Mouse (Mus musculus) limb, embryonic 13.5 days (tissue): Measurements from ENCODE around the gene Unc5c. TPM values are rescaled to one million over a fixed set of nuclear protein-coding genes. Genes with fewer than 3 reads are reported as not detected.

Source experiments
- ATAC-seq: fragments of 200-750 bp; cut with Nextera tagmentation; 2 replicates; pipeline ENCODE4 v1.8.0; 2017; ENCODE audit warnings: low read depth, moderate number of reproducible peaks, moderate TSS enrichment; ENCODE audit not compliant: low FRiP score
- H3K27ac ChIP-seq: fragments of 300-500 bp; sonication (generic); 2 replicates; pipeline ENCODE4 v1.5.1; 2015; ENCODE audit warnings: inconsistent platforms, mild to moderate bottlenecking, moderate library complexity
- H3K27me3 ChIP-seq: fragments of 300-500 bp; sonication (generic); 2 replicates; pipeline ENCODE4 v1.6.1; 2015; ENCODE audit warnings: mild to moderate bottlenecking, inconsistent platforms
- H3K36me3 ChIP-seq: fragments of 300-500 bp; sonication (generic); 2 replicates; pipeline ENCODE4 v1.6.1; 2015; ENCODE audit warnings: inconsistent platforms, mild to moderate bottlenecking, moderate library complexity
- H3K4me1 ChIP-seq: fragments of 300-500 bp; sonication (generic); 2 replicates; pipeline ENCODE4 v1.6.1; 2015; ENCODE audit warnings: inconsistent platforms
- H3K4me2 ChIP-seq: fragments of 300-500 bp; sonication (generic); replicated peaks from 2 replicates; pipeline ENCODE4 v1.6.1; 2015; ENCODE audit warnings: inconsistent platforms, mild to moderate bottlenecking, moderate library complexity
- H3K4me3 ChIP-seq: fragments of 300-500 bp; sonication (generic); 2 replicates; pipeline ENCODE4 v1.5.1; 2015; ENCODE audit warnings: moderate library complexity, mild to moderate bottlenecking, inconsistent platforms
- H3K9ac ChIP-seq: fragments of 300-500 bp; sonication (generic); 2 replicates; pipeline ENCODE4 v1.6.1; 2015; ENCODE audit warnings: mild to moderate bottlenecking, inconsistent platforms
- H3K9me3 ChIP-seq: fragments of 300-500 bp; sonication (generic); 2 replicates; pipeline ENCODE4 v1.6.1; 2016; ENCODE audit warnings: inconsistent platforms
- WGBS: fragments of 180-500 bp; shearing (Covaris S2); methylation state at CpG from one replicate; pipeline ENCODE4 v1.1.7; 2015; 5-methylcytosine and 5-hydroxymethylcytosine counted together
- polyA plus RNA-seq: library from polyadenylated mRNA; unstranded; fragments of >200 nt; fragmentation: Nextera tagmentation; extraction: Ambion mirVana; gene quantifications from 2 replicates; pipeline ENCODE4 v1.2.1, GENCODE M21; 2015

Gene Unc5c
- 31.5 and 31.6 TPM in 2 replicates for polyA plus RNA-seq

DNA sequence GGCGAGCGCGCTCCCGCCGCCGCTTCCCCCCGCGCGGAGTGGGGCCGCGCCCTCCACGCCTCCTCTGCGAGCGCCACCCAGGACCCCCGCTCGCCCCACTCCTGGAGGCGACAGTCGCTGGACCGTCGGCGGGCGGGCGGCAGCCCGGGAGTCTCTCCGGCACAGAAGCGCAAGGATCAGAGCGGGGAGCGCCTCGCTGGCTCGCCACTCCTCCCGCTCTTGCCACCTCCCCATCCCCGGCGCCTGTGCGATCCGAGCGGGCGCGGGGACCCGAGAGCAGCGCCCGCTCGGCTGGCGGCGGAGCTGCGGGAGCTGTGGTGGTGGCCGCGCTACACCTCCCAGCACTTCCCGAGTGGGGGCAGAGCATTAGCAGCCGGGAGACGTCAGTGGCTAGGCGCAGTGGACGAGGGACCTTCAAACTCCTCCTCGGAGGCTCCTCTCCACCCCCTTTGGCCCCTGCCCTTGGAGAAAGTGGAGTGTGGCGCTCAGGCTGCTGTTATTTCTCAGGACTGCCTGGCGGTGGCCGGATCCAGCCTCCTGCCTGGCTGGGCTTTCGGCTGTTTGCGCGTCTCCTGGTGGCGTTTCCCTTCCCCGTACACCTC, at the start of gene Unc5c:
Gene Unc5c, plus strand, starts transcription at position 113 of the 602 bp plus-strand sequence.
- peak within 1 kb of the TSS; percentile 92 for H3K27ac ChIP-seq
- peaks cover 40% of the 10 kb centered on the region for H3K4me1 ChIP-seq
- H3K9ac ChIP-seq = peak within 1 kb of the TSS; percentile 86
- WGBS = under 1% methylated on average over 48 of the region's 61 CpGs
- peak; percentile 87 for ATAC-seq
- H3K9me3 ChIP-seq = no peaks in the 10 kb centered on the region
- H3K4me2 ChIP-seq = peak within 1 kb of the TSS; percentile 74
- H3K27me3 ChIP-seq = peaks cover 17% of the 10 kb centered on the region
- H3K4me3 ChIP-seq = peak within 1 kb of the TSS; percentile 74
- H3K36me3 ChIP-seq = no peaks in the 10 kb centered on the region

- H3K9me3 ChIP-seq = no peaks in the 10 kb centered on the region
- H3K27ac ChIP-seq = no peak overlapping the region
- H3K36me3 ChIP-seq = no peaks in the 10 kb centered on the region
- no peak overlapping the region for H3K9ac ChIP-seq
- ATAC-seq = no peak
- H3K4me3 ChIP-seq = no peak overlapping the region
- no peaks in the 10 kb centered on the region for H3K4me1 ChIP-seq
- WGBS = 82% methylated on average over 2 of the region's 2 CpGs
- no peak overlapping the region for H3K4me2 ChIP-seq
- peaks cover 5% of the 10 kb centered on the region for H3K27me3 ChIP-seq
These were observed 7.5 kb upstream of the Unc5c start for GRCm38 (mm10) chr3:141457475-141457874.

DNA sequence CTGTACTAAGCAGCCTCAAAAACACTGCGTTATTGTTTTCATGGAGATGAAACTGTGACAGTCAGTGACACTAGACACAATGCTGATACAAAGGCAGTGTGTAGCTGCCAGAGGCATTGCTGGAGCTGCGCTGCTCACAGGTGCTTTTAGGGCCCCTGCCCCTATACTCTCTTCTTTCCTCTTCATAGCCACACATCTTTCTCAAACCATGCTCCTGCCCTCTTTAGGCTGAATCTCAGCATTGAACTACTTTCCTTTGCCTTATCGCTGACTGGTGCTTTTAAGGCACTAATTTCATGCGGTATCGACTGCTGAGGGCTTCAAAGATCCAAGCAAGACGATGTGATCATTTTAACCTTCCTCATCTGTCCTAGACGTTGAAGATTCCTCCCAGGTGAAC, 2.5 kb upstream of the Unc5c start:
- Histone ChIP-seq H3K9me3 (no peaks in the 10 kb centered on the region), H3K4me1 (peaks cover 17% of the 10 kb centered on the region), H3K36me3 (no peaks in the 10 kb centered on the region), H3K9ac (no peak overlapping the region), H3K4me2 (no peak overlapping the region), H3K27ac (no peak overlapping the region), H3K4me3 (no peak overlapping the region), H3K27me3 (peaks cover 17% of the 10 kb centered on the region)
- no peak for ATAC-seq
- 57% methylated on average over 7 of the region's 7 CpGs for WGBS

DNA sequence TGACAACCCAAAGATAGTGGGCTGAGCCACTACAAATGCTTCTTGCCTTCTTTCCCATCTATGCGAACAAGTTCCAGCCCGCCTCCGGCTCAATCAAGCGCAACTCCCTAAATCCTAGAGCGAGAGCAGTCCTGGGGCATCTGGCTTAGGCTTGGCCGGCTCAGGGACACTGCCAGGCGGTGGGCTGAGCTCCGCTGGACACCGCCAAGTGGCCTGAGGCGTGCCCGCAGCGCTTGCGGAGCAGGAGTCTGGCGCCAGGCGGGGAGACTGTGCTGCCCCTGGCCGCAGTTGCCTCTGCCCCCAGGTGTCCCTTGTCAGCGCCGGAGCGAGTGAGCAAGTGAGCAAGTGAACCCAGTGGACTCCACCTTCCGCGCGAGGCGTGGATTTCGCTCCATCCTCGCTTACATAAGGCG, 319 bp upstream of the Unc5c start:
- Histone ChIP-seq H3K36me3 (no peaks in the 10 kb centered on the region), H3K9ac (peak overlapping the region; percentile 86), H3K9me3 (no peaks in the 10 kb centered on the region), H3K4me3 (peak overlapping the region; percentile 74), H3K27ac (peak overlapping the region; percentile 92), H3K4me1 (peaks cover 37% of the 10 kb centered on the region), H3K4me2 (peak overlapping the region; percentile 74), H3K27me3 (peaks cover 17% of the 10 kb centered on the region)
- peak; percentile 26 for ATAC-seq
- under 1% methylated on average over 26 of the region's 26 CpGs for WGBS

- no peaks in the 10 kb centered on the region for H3K36me3 ChIP-seq
- no peaks in the 10 kb centered on the region for H3K9me3 ChIP-seq
- no peak for ATAC-seq
- peaks cover 43% of the 10 kb centered on the region for H3K4me1 ChIP-seq
- peak overlapping the region; percentile 74 for H3K4me3 ChIP-seq
- H3K27ac ChIP-seq = peak overlapping the region; percentile 92
- WGBS = under 1% methylated on average over 20 of the region's 20 CpGs
- H3K27me3 ChIP-seq = peaks cover 17% of the 10 kb centered on the region
- H3K9ac ChIP-seq = peak overlapping the region; percentile 86
- H3K4me2 ChIP-seq = peak overlapping the region; percentile 74
These were observed 1.0 kb downstream of the Unc5c start for GRCm38 (mm10) chr3:141466061-141466460.

GRCm38 (mm10) chr3:141466727-141467335, 1.8 kb downstream of the Unc5c start:
- Histone ChIP-seq H3K9me3 (no peaks in the 10 kb centered on the region), H3K4me1 (peaks cover 43% of the 10 kb centered on the region), H3K27ac (peak overlapping the region; percentile 77), H3K36me3 (no peaks in the 10 kb centered on the region), H3K27me3 (peaks cover 17% of the 10 kb centered on the region), H3K4me3 (peak overlapping the region; percentile 74), H3K9ac (peak overlapping the region; percentile 86), H3K4me2 (peak overlapping the region; percentile 74)
- 6% methylated on average over 3 of the region's 3 CpGs for WGBS
- no peak for ATAC-seq

DNA sequence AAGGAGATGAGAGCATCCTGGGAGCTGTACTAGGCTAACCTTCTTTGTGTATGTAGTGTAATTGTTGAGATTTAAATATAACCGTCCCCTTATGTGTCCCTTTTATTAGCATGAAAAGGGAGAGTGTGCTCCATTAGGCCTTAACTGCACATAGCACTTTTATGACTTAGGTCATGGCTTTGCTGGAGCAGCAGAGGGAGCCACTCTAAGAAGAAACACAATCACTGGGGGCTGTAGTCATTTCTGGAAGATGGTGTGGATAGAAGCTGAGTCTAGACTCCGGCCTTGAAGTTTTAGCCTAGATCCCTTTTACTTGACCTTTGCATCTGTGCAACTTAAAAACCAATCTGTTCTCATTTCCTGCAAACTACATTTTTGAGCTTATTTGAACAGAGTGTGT, 4.3 kb downstream of the Unc5c start:
- WGBS = 26% methylated on average over 2 of the region's 2 CpGs
- ATAC-seq = no peak
- Histone ChIP-seq H3K4me1 (peaks cover 37% of the 10 kb centered on the region), H3K4me3 (peak overlapping the region; percentile 74; the same call in 1 of the 2 replicates), H3K9me3 (no peaks in the 10 kb centered on the region), H3K4me2 (peak overlapping the region; percentile 74), H3K27ac (no peak overlapping the region), H3K27me3 (no peaks in the 10 kb centered on the region), H3K36me3 (no peaks in the 10 kb centered on the region), H3K9ac (no peak overlapping the region)

DNA sequence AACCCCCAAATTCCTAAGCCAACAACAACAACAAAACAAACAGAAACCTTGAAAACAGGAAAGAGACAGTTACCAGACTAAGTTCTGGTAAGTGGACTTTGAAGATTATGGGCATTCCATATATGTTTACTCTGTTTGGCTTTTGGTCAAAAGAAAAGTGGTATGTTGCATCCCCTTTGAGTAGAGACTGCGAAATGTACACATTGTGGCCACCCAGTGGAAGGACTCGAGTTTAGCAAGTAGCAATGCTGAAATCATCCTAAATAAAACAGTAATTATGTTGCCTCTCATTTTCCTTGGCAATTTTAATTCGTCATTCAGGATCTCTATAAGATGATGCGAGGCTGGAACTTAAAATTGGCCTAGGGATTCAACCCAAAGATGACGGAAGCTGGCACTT, 8.2 kb downstream of the Unc5c start:
- 75% methylated on average over 5 of the region's 5 CpGs for WGBS
- H3K36me3 ChIP-seq = no peaks in the 10 kb centered on the region
- no peak for ATAC-seq
- H3K4me3 ChIP-seq = no peak overlapping the region
- peaks cover 33% of the 10 kb centered on the region for H3K4me1 ChIP-seq
- no peaks in the 10 kb centered on the region for H3K9me3 ChIP-seq
- no peaks in the 10 kb centered on the region for H3K27me3 ChIP-seq
- no peak overlapping the region for H3K27ac ChIP-seq
- H3K4me2 ChIP-seq = no peak overlapping the region
- no peak overlapping the region for H3K9ac ChIP-seq

DNA sequence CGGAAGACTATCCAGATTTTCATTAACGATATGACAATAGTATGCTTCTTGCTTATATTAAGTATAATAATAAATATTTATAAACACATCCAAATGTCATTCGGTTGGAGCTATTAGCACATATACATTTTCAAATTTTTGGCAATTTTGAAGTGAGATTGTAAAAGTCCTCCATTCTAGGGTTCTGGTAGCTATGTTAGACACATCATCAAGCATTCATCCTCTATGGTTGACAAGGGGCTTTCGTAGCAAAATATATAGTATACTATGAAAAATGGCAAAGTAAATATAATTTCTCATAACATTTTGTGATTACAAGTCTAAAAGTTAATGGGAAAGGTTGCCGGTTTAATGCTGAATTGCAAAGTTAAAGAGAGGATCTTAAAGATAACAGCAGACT, 10.4 kb downstream of the Unc5c start:
- H3K4me2 ChIP-seq = no peak overlapping the region; the same call in 1 of the 2 replicates
- H3K27me3 ChIP-seq = no peaks in the 10 kb centered on the region
- no peak overlapping the region for H3K27ac ChIP-seq
- H3K36me3 ChIP-seq = no peaks in the 10 kb centered on the region
- ATAC-seq = no peak
- no peaks in the 10 kb centered on the region for H3K9me3 ChIP-seq
- peaks cover 16% of the 10 kb centered on the region for H3K4me1 ChIP-seq
- no peak overlapping the region for H3K9ac ChIP-seq
- no peak overlapping the region for H3K4me3 ChIP-seq
- WGBS = 72% methylated on average over 5 of the region's 5 CpGs

DNA sequence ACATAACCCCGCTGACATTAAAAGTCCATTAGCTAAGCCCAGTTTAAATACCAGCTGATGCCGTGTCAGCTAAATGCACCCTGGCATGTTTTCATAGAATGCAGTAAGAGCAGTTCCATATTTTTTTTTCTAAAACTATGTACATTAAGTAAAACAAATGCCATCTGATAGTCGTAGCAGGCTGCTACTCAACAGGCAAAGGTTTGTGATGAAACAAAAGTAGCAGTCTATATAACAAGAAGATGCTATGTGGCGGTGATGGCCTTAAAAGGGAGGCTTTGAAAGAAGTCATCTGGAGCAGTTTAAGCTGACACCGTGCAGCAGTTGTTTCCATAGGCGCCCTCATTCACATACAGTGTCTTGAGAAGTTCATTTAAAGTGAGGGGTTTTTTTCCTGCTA, 10.9 kb downstream of the Unc5c start:
- Histone ChIP-seq H3K4me2 (peak overlapping the region; percentile 12), H3K36me3 (no peaks in the 10 kb centered on the region), H3K4me3 (no peak overlapping the region), H3K27me3 (no peaks in the 10 kb centered on the region), H3K27ac (peak overlapping the region; percentile 3; the same call in 1 of the 2 replicates), H3K9ac (no peak overlapping the region), H3K9me3 (no peaks in the 10 kb centered on the region), H3K4me1 (peaks cover 14% of the 10 kb centered on the region)
- no peak for ATAC-seq
- WGBS = 14% methylated on average over 6 of the region's 6 CpGs

- H3K27me3 ChIP-seq = no peaks in the 10 kb centered on the region
- no peaks in the 10 kb centered on the region for H3K36me3 ChIP-seq
- H3K9ac ChIP-seq = no peak overlapping the region
- WGBS = 28% methylated on average over 3 of the region's 3 CpGs
- peaks cover 14% of the 10 kb centered on the region for H3K4me1 ChIP-seq
- no peak for ATAC-seq
- H3K4me3 ChIP-seq = no peak overlapping the region
- no peak overlapping the region for H3K27ac ChIP-seq
- no peak overlapping the region for H3K4me2 ChIP-seq
- no peaks in the 10 kb centered on the region for H3K9me3 ChIP-seq
These were observed 11.7 kb downstream of the Unc5c start for GRCm38 (mm10) chr3:141476670-141477069.

DNA sequence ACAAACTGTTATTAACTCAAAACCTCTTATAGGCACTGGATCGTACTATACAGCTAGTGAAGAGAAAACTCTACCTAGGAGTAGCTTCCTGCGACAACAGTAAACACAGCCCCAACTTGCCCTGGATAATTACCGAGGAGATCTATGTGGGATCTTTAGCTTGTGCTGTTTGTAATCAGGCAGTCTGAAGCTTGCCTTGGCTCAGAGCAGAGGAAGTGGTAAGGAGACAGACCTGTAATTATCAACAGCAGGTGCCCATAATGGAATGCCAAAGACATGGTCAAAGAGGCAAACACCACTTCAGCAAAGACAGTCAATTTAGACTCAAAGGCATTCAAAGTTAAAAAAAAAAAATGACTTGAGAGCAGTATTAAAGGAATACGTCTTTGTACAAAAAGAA, 17.4 kb downstream of the Unc5c start:
- Histone ChIP-seq H3K9ac (no peak overlapping the region), H3K9me3 (no peaks in the 10 kb centered on the region), H3K4me1 (peaks cover 13% of the 10 kb centered on the region), H3K27ac (no peak overlapping the region), H3K4me2 (no peak overlapping the region), H3K36me3 (no peaks in the 10 kb centered on the region), H3K27me3 (no peaks in the 10 kb centered on the region), H3K4me3 (no peak overlapping the region)
- 49% methylated on average over 4 of the region's 4 CpGs for WGBS
- ATAC-seq = no peak
